In genomic region chr7:30331887-30332286, GRCm38 (mm10) we compare ENCODE assay signal across 7 mouse cellular contexts. TPM values are rescaled to one million over a fixed set of nuclear protein-coding genes. Genes with fewer than 3 reads are reported as not detected.
DNase-seq lines count a peak whose midpoint lies in the region; ATAC-seq lines count a peak whose summit lies in the region.

No protein-coding gene starts in this region.

- peak; percentile 94 for ATAC-seq in megakaryocyte, adult 5-6 weeks (ENCODE audit: poor library complexity, severe bottlenecking)

- peak; percentile 50 to 54 for DNase-seq in adrenal gland, adult 18-20 months (ENCODE audit: low spot score in 2 of 2)
- peak; percentile 69 to 88 for DNase-seq in cerebellum, postnatal 4 days (ENCODE audit: low spot score in 2 of 2)
- peak; percentile 42 to 43 for DNase-seq in gastrocnemius, adult 8-10 months (ENCODE audit: low spot score in 2 of 2)
- peak; percentile 97 for DNase-seq in induced T-regulatory cell, adult 2 months (ENCODE audit: low read depth)
- peak; percentile 63 to 94 for DNase-seq in left cerebral cortex, adult 8-10 months (ENCODE audit: low spot score in 2 of 2)
- DNase-seq in right cerebral cortex, postnatal 10 days (ENCODE audit: low spot score in 2 of 2) = peak; percentile 94 to 97

RNA-seq across cellular contexts. Expression of gene Sdhaf1, which starts 8.2 kb away (rescaled TPM):
- total RNA-seq in adrenal gland, adult 18-20 months (2021) = 10 to 100 TPM in 1 of 2 experiments, 1 to 10 TPM in 1; 8.8 to 12.0 TPM
- 1 to 10 TPM; 5.9 to 8.7 (median 7.5) TPM for total RNA-seq in gastrocnemius, adult 8-10 months (2022)
- 10 to 100 TPM in 1 of 4 experiments, 1 to 10 TPM in 3; 8.3 to 10.0 (median 9.0) TPM for total RNA-seq in left cerebral cortex, adult 8-10 months (2022)
- 3.7 and 5.1 TPM in 2 replicates for total RNA-seq in megakaryocyte, adult 5-6 weeks (2015)
- total RNA-seq in megakaryocyte, adult 5-6 weeks (2017) = 5.8 and 5.9 TPM in 2 replicates

RNA-seq across cellular contexts. Expression of gene E130208F15Rik, which starts 10.3 kb away (rescaled TPM):
- 1 to 10 TPM in 1 of 2 experiments, under 1 TPM in 1; 0.63 to 1.0 TPM for total RNA-seq in adrenal gland, adult 18-20 months (2021)
- under 1 TPM; 0.32 to 0.92 (median 0.53) TPM for total RNA-seq in gastrocnemius, adult 8-10 months (2022)
- under 1 TPM in 3 of 4 experiments, not detected in 1; 0.34 to 0.87 (median 0.48) TPM for total RNA-seq in left cerebral cortex, adult 8-10 months (2022)
- 0.11 TPM in 1 of 2 replicates, not detected in the other for total RNA-seq in megakaryocyte, adult 5-6 weeks (2015)
- 0.57 and 0.88 TPM in 2 replicates for total RNA-seq in megakaryocyte, adult 5-6 weeks (2017)

RNA-seq across cellular contexts. Expression of gene Syne4, which starts 17.3 kb away (rescaled TPM):
- total RNA-seq in adrenal gland, adult 18-20 months (2021) = 10 to 100 TPM; 21.8 to 31.5 TPM
- 1 to 10 TPM in 2 of 4 experiments, under 1 TPM in 1, not detected in 1; 0.73 to 1.7 (median 1.3) TPM for total RNA-seq in gastrocnemius, adult 8-10 months (2022)
- total RNA-seq in left cerebral cortex, adult 8-10 months (2022) = 10 to 100 TPM in 1 of 4 experiments, 1 to 10 TPM in 3; 7.4 to 10.5 (median 8.8) TPM
- 0.58 and 1.9 TPM in 2 replicates for total RNA-seq in megakaryocyte, adult 5-6 weeks (2015)
- 0.49 and 1.1 TPM in 2 replicates for total RNA-seq in megakaryocyte, adult 5-6 weeks (2017)

RNA-seq across cellular contexts. Expression of gene Alkbh6, which starts 23.4 kb away (rescaled TPM):
- 10 to 100 TPM; 56.3 to 74.8 TPM for total RNA-seq in adrenal gland, adult 18-20 months (2021)
- total RNA-seq in gastrocnemius, adult 8-10 months (2022) = 10 to 100 TPM; 21.4 to 31.1 (median 26.4) TPM
- total RNA-seq in left cerebral cortex, adult 8-10 months (2022) = 10 to 100 TPM; 60.6 to 74.5 (median 62.8) TPM
- total RNA-seq in megakaryocyte, adult 5-6 weeks (2015) = 18.2 and 24.2 TPM in 2 replicates
- 19.0 and 22.3 TPM in 2 replicates for total RNA-seq in megakaryocyte, adult 5-6 weeks (2017)

RNA-seq across cellular contexts. Expression of gene Lrfn3, which starts 30.7 kb away (rescaled TPM):
- 1 to 10 TPM; 6.7 to 8.5 TPM for total RNA-seq in adrenal gland, adult 18-20 months (2021)
- total RNA-seq in gastrocnemius, adult 8-10 months (2022) = 1 to 10 TPM; 4.5 to 7.5 (median 5.6) TPM
- total RNA-seq in left cerebral cortex, adult 8-10 months (2022) = 10 to 100 TPM; 29.0 to 31.8 (median 31.0) TPM
- total RNA-seq in megakaryocyte, adult 5-6 weeks (2015) = 0.11 TPM in 1 of 2 replicates, not detected in the other
- not detected in 2 replicates for total RNA-seq in megakaryocyte, adult 5-6 weeks (2017)

Comparison
In these comparisons a context has a peak if more than half of its experiments do, and no peak if none do; other contexts are left out.
1. Peak in every context shown above with its lines: DNase-seq and ATAC-seq.
2. DNase-seq: peak in every context shown above with its lines; median percentile 97 in induced T-regulatory cell, adult 2 months; 96 in right cerebral cortex, postnatal 10 days; 78 in cerebellum, postnatal 4 days; 78 in left cerebral cortex, adult 8-10 months; 52 in adrenal gland, adult 18-20 months; 42 in gastrocnemius, adult 8-10 months.